Mouse (Mus musculus) myocyte (in vitro differentiated cells): Measurements from ENCODE around the gene 1110002E22Rik. TPM values are rescaled to one million over a fixed set of nuclear protein-coding genes. Genes with fewer than 3 reads are reported as not detected.

Source experiments
- H3K27me3 ChIP-seq: one replicate; pipeline ENCODE4 v1.6.1; 2011; ENCODE audit not compliant: control insufficient read depth, insufficient read depth, insufficient read length
- H3K36me3 ChIP-seq: one replicate; pipeline ENCODE4 v1.6.1; 2011; ENCODE audit not compliant: control insufficient read depth, insufficient read depth
- H3K4me2 ChIP-seq: one replicate; pipeline ENCODE4 v1.6.1; 2011; ENCODE audit warnings: low read depth, control low read depth
- H3K4me3 ChIP-seq: one replicate; pipeline ENCODE4 v1.5.1; 2011; ENCODE audit warnings: mild to moderate bottlenecking, control low read depth, moderate library complexity
- H3K79me2 ChIP-seq: one replicate; pipeline ENCODE4 v1.6.1; 2011; ENCODE audit not compliant: control insufficient read depth, insufficient read depth
- H3ac ChIP-seq: one replicate; pipeline ENCODE4 v1.6.1; 2011; ENCODE audit not compliant: control insufficient read depth, insufficient read length
- CEBPB ChIP-seq: IDR thresholded peaks from 2 replicates; pipeline ENCODE4 v1.6.1; 2011; ENCODE audit warnings: mild to moderate bottlenecking, moderate library complexity; ENCODE audit not compliant: poor library complexity, insufficient read depth, severe bottlenecking
- E2F4 ChIP-seq: IDR thresholded peaks from one replicate; pipeline ENCODE4 v1.6.1; 2011; ENCODE audit warnings: mild to moderate bottlenecking, control low read depth, moderate library complexity; ENCODE audit not compliant: insufficient read depth
- MAX ChIP-seq: IDR thresholded peaks from one replicate; pipeline ENCODE4 v1.6.1; 2011; ENCODE audit warnings: low read depth, mild to moderate bottlenecking, control low read depth
- MYOD1 ChIP-seq, 3 experiments: IDR thresholded peaks; one replicate each; pipeline ENCODE4 v1.6.1; 2011; ENCODE audit warnings: control low read depth in 2 of 3, low read depth in 2 of 3, mild to moderate bottlenecking in 2 of 3, moderate library complexity in 1 of 3; ENCODE audit not compliant: insufficient read length in 2 of 3, control insufficient read depth in 1 of 3
- MYOG ChIP-seq, 3 experiments: IDR thresholded peaks; one replicate each; pipeline ENCODE4 v1.6.1; 2011; ENCODE audit warnings: control low read depth in 2 of 3, low read depth in 2 of 3, mild to moderate bottlenecking in 2 of 3; ENCODE audit not compliant: insufficient read length in 2 of 3, control insufficient read depth in 1 of 3, insufficient read depth in 1 of 3
- POLR2A ChIP-seq: IDR thresholded peaks from one replicate; pipeline ENCODE4 v1.6.1; 2011; ENCODE audit warnings: low read depth, mild to moderate bottlenecking, control low read depth, moderate library complexity; ENCODE audit not compliant: insufficient read length
- POLR2AphosphoS2 ChIP-seq: IDR thresholded peaks from one replicate; pipeline ENCODE4 v1.6.1; 2011; ENCODE audit warnings: low read depth, control low read depth; ENCODE audit not compliant: insufficient read length
- REST ChIP-seq: IDR thresholded peaks from one replicate; pipeline ENCODE4 v1.6.1; 2011; ENCODE audit warnings: mild to moderate bottlenecking, control low read depth, moderate library complexity; ENCODE audit not compliant: insufficient read depth, insufficient read length
- SRF ChIP-seq: IDR thresholded peaks from one replicate; pipeline ENCODE4 v1.6.1; 2011; ENCODE audit warnings: low read depth; ENCODE audit not compliant: control insufficient read depth, insufficient read length
- TCF12 ChIP-seq: IDR thresholded peaks from one replicate; pipeline ENCODE4 v1.6.1; 2011; ENCODE audit warnings: mild to moderate bottlenecking, control low read depth; ENCODE audit not compliant: poor library complexity, insufficient read depth, severe bottlenecking
- TCF3 ChIP-seq: IDR thresholded peaks from one replicate; pipeline ENCODE4 v1.6.1; 2011; ENCODE audit warnings: low read depth, control low read depth; ENCODE audit not compliant: insufficient read length
- USF1 ChIP-seq: IDR thresholded peaks from one replicate; pipeline ENCODE4 v1.6.1; 2011; ENCODE audit warnings: low read depth, mild to moderate bottlenecking, control low read depth, moderate library complexity
- polyA plus RNA-seq: library from polyadenylated mRNA; unstranded; fragments of >200 nt; fragmentation: generic; extraction: Trizol; gene quantifications from one replicate; pipeline ENCODE4 v1.2.1, GENCODE M21; 2012; ENCODE audit warnings: missing spikeins

1110002E22Rik gene
- polyA plus RNA-seq = 22.3 TPM

DNA sequence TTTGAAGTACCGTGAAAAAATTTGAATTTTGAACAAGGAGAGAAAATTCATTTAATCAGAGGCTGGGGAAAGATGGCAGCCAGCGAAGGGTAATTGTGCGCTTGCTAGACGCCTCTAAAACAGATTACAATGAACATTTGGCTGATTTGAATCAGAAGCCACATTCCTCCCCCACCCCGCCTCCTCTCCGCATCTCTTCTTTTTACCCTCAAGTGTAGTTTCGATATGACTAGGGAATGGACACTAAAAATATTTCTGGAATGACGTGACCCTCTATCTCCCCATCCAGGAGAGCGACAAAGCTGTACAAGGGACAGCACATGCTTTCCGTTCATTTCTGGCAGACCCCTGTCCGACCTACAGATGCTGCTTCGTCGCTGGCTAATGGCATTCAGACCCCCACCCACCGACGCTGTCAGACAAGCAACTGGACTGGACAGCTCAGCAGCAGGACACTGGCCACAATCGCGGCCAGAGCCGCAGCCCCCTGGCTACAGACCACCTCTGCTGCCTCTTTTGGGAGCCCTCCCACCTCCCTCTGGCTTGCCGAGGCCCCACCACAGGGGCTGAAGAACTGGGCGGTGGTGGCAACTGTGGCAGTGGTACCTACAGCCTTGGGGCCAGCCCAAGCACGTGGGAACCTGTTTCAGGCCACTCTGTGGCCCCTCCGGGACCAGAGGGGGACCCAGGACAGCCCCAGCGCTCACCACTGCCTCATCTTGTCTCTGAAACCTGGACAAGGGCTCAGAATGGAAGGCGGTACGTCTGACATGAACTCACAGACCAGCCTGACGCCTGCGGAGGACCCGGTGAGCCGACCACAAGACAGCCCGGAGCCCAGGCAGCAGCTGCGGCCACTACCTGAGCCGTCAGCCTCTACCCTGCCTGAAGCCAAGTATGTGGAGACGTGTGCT, at the start of gene 1110002E22Rik:
Gene 1110002E22Rik, plus strand, starts transcription at position 321 of the 914 bp plus-strand sequence.
- Histone ChIP-seq H3K36me3 (no peaks in the 10 kb centered on the region), H3ac (peak within 1 kb of the TSS; percentile 75), H3K4me3 (peak within 1 kb of the TSS; percentile 86), H3K79me2 (peaks cover 47% of the 10 kb centered on the region), H3K27me3 (no peaks in the 10 kb centered on the region), H3K4me2 (peak within 1 kb of the TSS; percentile 93)
- no peak for TF ChIP-seq CEBPB
- peak in 1 of 3 experiments; percentile 65 for TF ChIP-seq MYOG (IDR thresholded peaks at IDR 0.05; ENCODE audit: control insufficient read depth in 1 of 3, insufficient read depth in 1 of 3, insufficient read length in 2 of 3, low read depth in 2 of 3)
- peak; percentile 73 for TF ChIP-seq POLR2AphosphoS2
- no peak for TF ChIP-seq USF1
- peak in 2 of 3 experiments; percentile 52 to 64 for TF ChIP-seq MYOD1 (IDR thresholded peaks at IDR 0.05; ENCODE audit: control insufficient read depth in 1 of 3, insufficient read length in 2 of 3, low read depth in 2 of 3)
- no peak for TF ChIP-seq REST
- TF ChIP-seq E2F4 = no peak
- TF ChIP-seq TCF3 = no peak
- TF ChIP-seq TCF12 = no peak
- peak; percentile 78 for TF ChIP-seq POLR2A
- no peak for TF ChIP-seq SRF
- TF ChIP-seq MAX = no peak

DNA sequence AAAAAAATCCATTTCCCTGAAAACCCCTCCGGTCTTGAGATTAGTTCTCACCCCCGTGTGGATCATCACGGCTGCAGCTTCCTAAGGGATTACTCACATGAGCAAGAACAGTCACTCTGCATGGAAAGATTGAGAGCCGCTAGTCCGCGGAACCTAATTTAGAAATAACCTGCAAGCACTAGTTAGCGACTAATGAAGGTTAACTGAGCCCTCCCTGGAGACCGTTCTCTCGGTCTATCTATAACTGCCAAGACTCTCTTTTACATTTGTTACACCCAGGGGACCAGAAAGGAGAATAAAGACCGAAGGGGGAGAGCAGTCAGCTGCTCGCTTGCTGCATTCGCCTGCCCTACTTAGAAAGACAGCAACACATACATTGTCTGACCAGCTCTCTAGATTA, 48.0 kb upstream of the 1110002E22Rik start:
- Histone ChIP-seq H3K27me3 (no peaks in the 10 kb centered on the region), H3K4me2 (no peak overlapping the region), H3K4me3 (no peak overlapping the region), H3ac (no peak overlapping the region), H3K36me3 (no peaks in the 10 kb centered on the region), H3K79me2 (no peaks in the 10 kb centered on the region)
- TF ChIP-seq SRF = no peak
- no peak for TF ChIP-seq POLR2A
- TF ChIP-seq USF1 = no peak
- TF ChIP-seq E2F4 = no peak
- no peak for TF ChIP-seq POLR2AphosphoS2
- no peak for TF ChIP-seq MYOG (IDR thresholded peaks at IDR 0.05; ENCODE audit: control insufficient read depth in 1 of 3, insufficient read depth in 1 of 3, insufficient read length in 2 of 3, low read depth in 2 of 3)

DNA sequence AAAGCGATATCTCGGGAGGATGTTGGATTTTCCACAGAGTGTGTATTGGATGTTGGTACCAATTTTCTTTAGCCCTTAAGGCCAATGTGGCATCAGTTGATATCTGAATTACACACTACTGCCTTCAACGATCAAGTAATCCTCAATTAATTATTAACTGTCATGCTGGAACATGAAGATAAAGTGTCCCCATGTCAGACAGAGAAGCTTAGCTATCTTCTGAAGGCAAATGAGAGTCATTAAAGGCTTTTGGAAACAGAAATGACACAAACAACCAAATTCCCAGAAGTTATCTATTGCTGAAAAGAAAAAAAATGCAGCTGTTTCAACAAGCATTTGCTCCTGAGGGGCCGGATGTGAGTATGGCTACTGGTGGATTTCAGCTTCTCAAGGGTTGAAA, 42.8 kb upstream of the 1110002E22Rik start:
- Histone ChIP-seq H3K4me3 (no peak overlapping the region), H3K79me2 (no peaks in the 10 kb centered on the region), H3ac (no peak overlapping the region), H3K27me3 (no peaks in the 10 kb centered on the region), H3K4me2 (no peak overlapping the region), H3K36me3 (no peaks in the 10 kb centered on the region)
- TF ChIP-seq POLR2A (no peak), SRF (no peak), CEBPB (no peak), MYOG (IDR thresholded peaks at IDR 0.05; ENCODE audit: control insufficient read depth in 1 of 3, insufficient read depth in 1 of 3, insufficient read length in 2 of 3, low read depth in 2 of 3) (no peak), REST (no peak), TCF12 (no peak), E2F4 (no peak), TCF3 (no peak), USF1 (no peak), MYOD1 (IDR thresholded peaks at IDR 0.05; ENCODE audit: control insufficient read depth in 1 of 3, insufficient read length in 2 of 3, low read depth in 2 of 3) (no peak), POLR2AphosphoS2 (no peak), MAX (no peak)

DNA sequence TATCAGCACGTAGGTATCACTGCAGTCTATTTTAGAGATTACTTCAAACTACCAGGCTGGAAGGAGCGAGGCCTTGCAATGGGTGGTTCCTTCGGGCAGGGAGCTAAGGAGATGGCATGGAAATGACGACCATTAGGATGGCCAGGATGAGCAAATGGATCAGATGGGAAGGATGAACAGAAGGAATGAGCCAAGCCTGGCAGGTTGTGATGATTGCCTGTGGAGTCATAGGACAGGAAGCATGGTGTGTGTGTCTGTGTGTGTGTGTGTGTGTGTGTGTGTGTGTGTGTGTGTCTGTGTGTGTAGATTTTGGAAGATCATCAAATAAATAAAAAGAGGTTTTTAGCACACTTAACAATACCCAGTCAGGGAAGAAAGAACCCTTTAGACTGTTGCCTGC, 42.2 kb upstream of the 1110002E22Rik start:
- no peaks in the 10 kb centered on the region for H3K27me3 ChIP-seq
- no peaks in the 10 kb centered on the region for H3K79me2 ChIP-seq
- no peak overlapping the region for H3ac ChIP-seq
- no peak overlapping the region for H3K4me2 ChIP-seq
- H3K4me3 ChIP-seq = no peak overlapping the region
- no peaks in the 10 kb centered on the region for H3K36me3 ChIP-seq
- TF ChIP-seq TCF12 = no peak
- TF ChIP-seq E2F4 = no peak
- TF ChIP-seq REST = no peak
- TF ChIP-seq POLR2A = no peak
- no peak for TF ChIP-seq MYOG (IDR thresholded peaks at IDR 0.05; ENCODE audit: control insufficient read depth in 1 of 3, insufficient read depth in 1 of 3, insufficient read length in 2 of 3, low read depth in 2 of 3)
- TF ChIP-seq SRF = no peak
- TF ChIP-seq MYOD1 (IDR thresholded peaks at IDR 0.05; ENCODE audit: control insufficient read depth in 1 of 3, insufficient read length in 2 of 3, low read depth in 2 of 3) = no peak
- no peak for TF ChIP-seq POLR2AphosphoS2
- no peak for TF ChIP-seq TCF3
- no peak for TF ChIP-seq USF1
- no peak for TF ChIP-seq MAX
- TF ChIP-seq CEBPB = no peak

DNA sequence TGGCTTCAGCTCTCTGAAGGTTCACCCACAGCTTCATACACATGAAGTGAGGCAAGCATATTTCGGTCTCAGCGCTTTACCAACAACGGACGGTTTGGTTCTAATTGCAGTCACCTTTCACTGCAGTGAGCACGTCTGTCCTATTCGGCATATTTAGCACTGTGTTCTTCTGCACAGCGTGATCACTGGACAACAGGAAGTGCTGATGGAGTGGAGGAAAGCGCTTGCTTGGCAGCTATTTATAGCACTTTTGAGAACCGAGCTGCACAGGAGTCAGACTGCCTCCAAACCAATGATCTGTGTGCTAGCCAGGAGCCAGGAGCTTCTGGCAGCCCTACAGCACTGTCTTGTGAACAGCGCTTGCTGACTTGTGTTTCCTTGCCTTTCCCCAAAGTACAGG, 38.6 kb upstream of the 1110002E22Rik start:
- H3K4me3 ChIP-seq = no peak overlapping the region
- H3K4me2 ChIP-seq = no peak overlapping the region
- no peak overlapping the region for H3ac ChIP-seq
- TF ChIP-seq TCF12 (no peak), CEBPB (no peak), POLR2A (no peak), MAX (no peak), E2F4 (no peak), USF1 (no peak), SRF (no peak), TCF3 (no peak), MYOD1 (IDR thresholded peaks at IDR 0.05; ENCODE audit: control insufficient read depth in 1 of 3, insufficient read length in 2 of 3, low read depth in 2 of 3) (no peak), MYOG (IDR thresholded peaks at IDR 0.05; ENCODE audit: control insufficient read depth in 1 of 3, insufficient read depth in 1 of 3, insufficient read length in 2 of 3, low read depth in 2 of 3) (no peak), POLR2AphosphoS2 (no peak), REST (no peak)
- H3K36me3 ChIP-seq = no peaks in the 10 kb centered on the region
- H3K79me2 ChIP-seq = no peaks in the 10 kb centered on the region
- no peaks in the 10 kb centered on the region for H3K27me3 ChIP-seq
